Mouse (Mus musculus): ENCODE measurements around the gene Gata1. TPM values are rescaled to one million over a fixed set of nuclear protein-coding genes. Genes with fewer than 3 reads are reported as not detected.

Gata1 gene
- polyA plus RNA-seq (2015; fragmentation: Nextera tagmentation; extraction: Ambion mirVana), result 2.4 and 5.5 TPM in 2 replicates

GRCm38 (mm10) chrX:7977892-7978291, at the start of gene Gata1:
Gene Gata1 (minus strand): TSS chrX:7978071.

GRCm38 (mm10) chrX:8018286-8018685, 40.4 kb upstream of the Gata1 start, which contains the start of gene Glod5:
Gene Glod5 (minus strand): TSS chrX:8018492.

DNA sequence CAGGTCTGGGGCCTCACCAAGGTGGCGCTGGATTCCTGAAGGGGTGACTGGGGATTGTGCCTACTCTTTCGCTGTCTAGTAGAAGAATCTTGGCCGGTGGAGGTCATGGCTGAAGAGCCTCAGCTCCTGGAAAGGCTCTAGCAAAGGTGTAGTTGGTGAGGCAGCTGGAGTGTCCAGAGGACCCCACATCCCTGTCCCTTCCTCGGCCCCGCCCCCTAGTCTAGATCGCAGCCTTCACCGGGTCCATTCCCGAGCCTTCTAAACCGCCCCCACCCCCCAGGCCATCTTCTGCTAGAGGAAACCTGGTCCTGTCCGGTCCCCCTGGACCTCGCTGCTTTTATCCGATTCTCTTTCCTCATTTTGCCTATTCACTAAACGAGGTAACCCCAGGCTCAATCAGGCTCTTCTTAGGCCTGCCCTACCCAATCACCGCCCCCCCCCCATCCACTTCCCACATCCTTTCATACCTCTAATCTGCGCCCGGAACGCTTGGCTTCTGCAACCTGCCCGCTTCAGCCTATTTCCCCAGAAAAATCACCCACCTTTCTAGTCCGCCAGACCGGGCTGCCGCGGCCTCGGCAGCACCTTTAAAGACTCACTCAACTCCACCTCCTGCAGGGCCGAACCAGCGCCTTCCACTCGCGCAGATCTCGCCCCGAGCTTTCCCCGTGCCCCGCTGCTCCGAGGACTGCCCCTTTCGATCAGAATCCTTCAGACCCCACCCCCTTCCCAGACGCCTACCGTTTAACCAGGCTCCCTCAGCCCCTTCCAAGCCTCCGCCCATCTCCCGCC, 30.6 kb downstream of the Gata1 start, which contains the start of gene Hdac6:
TSS of gene Hdac6 (minus strand) at position 782 of the 792 bp plus-strand sequence.

GRCm38 (mm10) chrX:7928270-7928790, 49.5 kb downstream of the Gata1 start, which contains the start of gene Eras:
Gene Eras (minus strand): TSS chrX:7928607.

DNA sequence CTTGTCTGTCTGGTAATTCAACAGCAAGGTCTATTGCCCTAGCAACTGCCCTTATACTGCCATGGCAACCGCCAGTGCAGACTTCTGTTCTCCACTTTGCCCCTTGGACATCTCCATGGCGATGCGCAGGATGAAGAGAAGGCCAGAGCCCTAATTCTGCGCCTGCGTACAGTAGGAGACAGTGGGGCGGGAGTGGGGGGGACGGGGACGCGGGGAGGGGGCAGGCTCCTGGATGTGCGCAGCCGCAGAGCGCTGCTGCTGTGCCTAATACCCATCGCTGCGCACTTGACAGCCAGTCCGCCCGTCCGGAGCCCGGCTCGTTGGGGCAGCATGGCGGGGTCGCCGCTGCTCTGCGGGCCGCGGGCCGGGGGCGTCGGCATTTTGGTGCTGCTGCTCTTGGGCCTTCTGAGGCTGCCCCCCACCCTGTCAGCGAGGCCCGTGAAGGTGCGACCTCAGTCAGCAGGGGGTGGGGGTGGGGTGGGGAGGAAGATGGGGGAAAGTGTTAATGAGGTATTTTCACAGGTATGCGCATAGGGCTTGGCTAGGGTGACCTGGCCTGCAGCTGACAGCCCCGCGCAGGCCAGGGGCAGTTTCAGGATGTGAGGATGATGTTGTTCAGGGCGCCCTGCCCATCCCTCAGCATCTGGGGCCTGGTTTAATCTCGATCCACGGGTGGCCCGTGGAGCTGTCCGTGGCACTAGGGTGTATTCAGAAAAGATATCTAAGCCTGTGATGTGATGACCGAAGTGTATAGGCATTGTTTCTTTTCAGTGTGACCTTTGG, 58.1 kb downstream of the Gata1 start, which contains the start of gene Pcsk1n:
TSS of gene Pcsk1n (plus strand) at position 222 of the 783 bp plus-strand sequence.

Other genes with a start within 250 kb of the Gata1 start
- gene Praf2, start 249.6 kb downstream of the Gata1 start, polyA plus RNA-seq (2015; fragmentation: Nextera tagmentation; extraction: Ambion mirVana), result 25.9 and 43.7 TPM in 2 replicates
- gene Ccdc120, start 227.2 kb downstream of the Gata1 start, polyA plus RNA-seq (2015; fragmentation: Nextera tagmentation; extraction: Ambion mirVana), result 6.9 and 7.3 TPM in 2 replicates
- gene Tfe3, start 215.5 kb downstream of the Gata1 start, polyA plus RNA-seq (2015; fragmentation: Nextera tagmentation; extraction: Ambion mirVana), result 20.3 and 26.3 TPM in 2 replicates
- gene Gripap1, start 188.3 kb downstream of the Gata1 start, polyA plus RNA-seq (2015; fragmentation: Nextera tagmentation; extraction: Ambion mirVana), result 26.0 and 30.5 TPM in 2 replicates
- gene Kcnd1, start 155.8 kb downstream of the Gata1 start, polyA plus RNA-seq (2015; fragmentation: Nextera tagmentation; extraction: Ambion mirVana), result 1.8 and 2.8 TPM in 2 replicates
- gene Otud5, start 136.7 kb downstream of the Gata1 start, polyA plus RNA-seq (2015; fragmentation: Nextera tagmentation; extraction: Ambion mirVana), result 37.5 and 39.6 TPM in 2 replicates
- 5.9 and 7.2 TPM in 2 replicates for gene Pim2, start 99.8 kb downstream of the Gata1 start, polyA plus RNA-seq (2015; fragmentation: Nextera tagmentation; extraction: Ambion mirVana)
- 20.8 and 30.2 TPM in 2 replicates for gene Slc35a2, start 94.0 kb downstream of the Gata1 start, polyA plus RNA-seq (2015; fragmentation: Nextera tagmentation; extraction: Ambion mirVana)
- 117 and 159 TPM in 2 replicates for gene Pqbp1, start 78.8 kb downstream of the Gata1 start, polyA plus RNA-seq (2015; fragmentation: Nextera tagmentation; extraction: Ambion mirVana)
- gene Timm17b, start 78.7 kb downstream of the Gata1 start, polyA plus RNA-seq (2015; fragmentation: Nextera tagmentation; extraction: Ambion mirVana), result 156 and 183 TPM in 2 replicates
- gene Gm10491, start 70.2 kb downstream of the Gata1 start, polyA plus RNA-seq (2015; fragmentation: Nextera tagmentation; extraction: Ambion mirVana), result not detected in 2 replicates
- gene Gm10490, start 68.5 kb downstream of the Gata1 start, polyA plus RNA-seq (2015; fragmentation: Nextera tagmentation; extraction: Ambion mirVana), result not detected in 2 replicates
- gene Pcsk1n, start 58.2 kb downstream of the Gata1 start, polyA plus RNA-seq (2015; fragmentation: Nextera tagmentation; extraction: Ambion mirVana), result 100 and 170 TPM in 2 replicates
- not detected in 2 replicates for gene Eras, start 49.5 kb downstream of the Gata1 start, polyA plus RNA-seq (2015; fragmentation: Nextera tagmentation; extraction: Ambion mirVana)
- gene Hdac6, start 30.2 kb downstream of the Gata1 start, polyA plus RNA-seq (2015; fragmentation: Nextera tagmentation; extraction: Ambion mirVana), result 10.8 and 15.4 TPM in 2 replicates
- 0.21 TPM in 1 of 2 replicates, not detected in the other for gene Glod5, start 40.4 kb upstream of the Gata1 start, polyA plus RNA-seq (2015; fragmentation: Nextera tagmentation; extraction: Ambion mirVana)
- gene Suv39h1, start 96.7 kb upstream of the Gata1 start, polyA plus RNA-seq (2015; fragmentation: Nextera tagmentation; extraction: Ambion mirVana), result 14.9 and 17.8 TPM in 2 replicates
- gene Was, start 112.4 kb upstream of the Gata1 start, polyA plus RNA-seq (2015; fragmentation: Nextera tagmentation; extraction: Ambion mirVana), result 0.55 and 0.75 TPM in 2 replicates
- gene Wdr13, start 154.8 kb upstream of the Gata1 start, polyA plus RNA-seq (2015; fragmentation: Nextera tagmentation; extraction: Ambion mirVana), result 16.7 and 20.3 TPM in 2 replicates
- gene Rbm3, start 167.8 kb upstream of the Gata1 start, polyA plus RNA-seq (2015; fragmentation: Nextera tagmentation; extraction: Ambion mirVana), result 544 and 678 TPM in 2 replicates
- gene Tbc1d25, start 198.1 kb upstream of the Gata1 start, polyA plus RNA-seq (2015; fragmentation: Nextera tagmentation; extraction: Ambion mirVana), result 6.7 and 6.8 TPM in 2 replicates
- gene Ebp, start 215.4 kb upstream of the Gata1 start, polyA plus RNA-seq (2015; fragmentation: Nextera tagmentation; extraction: Ambion mirVana), result 34.7 and 50.8 TPM in 2 replicates
- 6.6 and 7.5 TPM in 2 replicates for gene Porcn, start 228.5 kb upstream of the Gata1 start, polyA plus RNA-seq (2015; fragmentation: Nextera tagmentation; extraction: Ambion mirVana)